Mouse (Mus musculus) intestine, embryonic 15.5 days (tissue): ENCODE data around the gene Dnah10. TPM values are rescaled to one million over a fixed set of nuclear protein-coding genes. Genes with fewer than 3 reads are reported as not detected.

Source experiments
- ATAC-seq: fragments of 200-750 bp; cut with Nextera tagmentation; 2 replicates; pipeline ENCODE4 v1.8.0; 2017; ENCODE audit warnings: moderate TSS enrichment, moderate library complexity
- H3K27ac ChIP-seq: fragments of 300-500 bp; sonication (generic); 2 replicates; pipeline ENCODE4 v1.5.1; 2015; ENCODE audit warnings: mild to moderate bottlenecking, inconsistent platforms
- H3K27me3 ChIP-seq: fragments of 300-500 bp; sonication (generic); replicated peaks from 2 replicates; pipeline ENCODE4 v1.6.1; 2015; ENCODE audit warnings: inconsistent platforms
- H3K36me3 ChIP-seq: fragments of 300-500 bp; sonication (generic); 2 replicates; pipeline ENCODE4 v1.6.1; 2015; ENCODE audit warnings: inconsistent platforms
- H3K4me1 ChIP-seq: fragments of 300-500 bp; sonication (generic); replicated peaks from 2 replicates; pipeline ENCODE4 v1.6.1; 2015; ENCODE audit warnings: inconsistent platforms
- H3K4me2 ChIP-seq: fragments of 300-500 bp; sonication (generic); replicated peaks from 2 replicates; pipeline ENCODE4 v1.6.1; 2015; ENCODE audit warnings: mild to moderate bottlenecking, inconsistent platforms
- H3K4me3 ChIP-seq: fragments of 300-500 bp; sonication (generic); replicated peaks from 2 replicates; pipeline ENCODE4 v1.5.1; 2015; ENCODE audit warnings: inconsistent platforms
- H3K9ac ChIP-seq: fragments of 300-500 bp; sonication (generic); 2 replicates; pipeline ENCODE4 v1.6.1; 2015; ENCODE audit warnings: inconsistent platforms
- H3K9me3 ChIP-seq: fragments of 300-500 bp; sonication (generic); 2 replicates; pipeline ENCODE4 v1.6.1; 2016; ENCODE audit warnings: inconsistent platforms
- WGBS: fragments of 180-500 bp; shearing (Covaris S2); methylation state at CpG from one replicate; pipeline ENCODE4 v1.1.7; 2015; 5-methylcytosine and 5-hydroxymethylcytosine counted together
- polyA plus RNA-seq: library from polyadenylated mRNA; unstranded; fragments of >200 nt; fragmentation: Nextera tagmentation; extraction: Ambion mirVana; gene quantifications from 2 replicates; pipeline ENCODE4 v1.2.1, GENCODE M21; 2015

Dnah10 gene
- polyA plus RNA-seq, 1 experiment from 2014 or later = 0.04 TPM

GRCm38 (mm10) chr5:124879801-124880200 lies 154.9 kb downstream of the Dnah10 start:
- Histone ChIP-seq H3K4me1 (0 out of 2 replicates have a peak, but pooled peaks cover 3% of the 10 kb centered on the region), H3K27me3 (no peaks in the 10 kb centered on the region), H3K4me2 (no peak overlapping the region), H3K36me3 (peaks cover 17% of the 10 kb centered on the region), H3K9me3 (no peaks in the 10 kb centered on the region), H3K27ac (no peak overlapping the region), H3K9ac (no peak overlapping the region), H3K4me3 (no peak overlapping the region)
- ATAC-seq = no peak
- 86% methylated on average over 6 of the region's 6 CpGs for WGBS

DNA sequence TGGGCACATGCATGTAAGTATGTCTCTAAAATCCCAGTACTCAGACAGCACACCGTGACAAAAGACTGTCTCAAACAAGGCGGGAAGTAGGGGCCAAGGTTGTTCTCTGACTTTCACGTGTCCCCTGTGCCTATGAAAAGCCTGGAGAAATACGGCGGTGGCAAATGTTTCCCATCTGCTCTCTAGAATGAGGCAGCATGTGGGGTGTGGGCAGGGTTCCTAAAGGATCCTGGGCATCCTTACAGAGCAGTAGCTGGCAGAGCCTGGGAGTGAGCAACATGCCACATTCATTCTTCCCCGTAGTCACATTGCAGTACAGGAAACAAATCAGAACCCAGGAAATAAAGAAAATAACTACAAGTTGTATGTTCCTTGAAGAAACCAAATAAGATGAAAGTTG lies 159.0 kb downstream of the Dnah10 start:
- Histone ChIP-seq H3K9ac (no peak overlapping the region), H3K4me3 (no peak overlapping the region), H3K27ac (no peak overlapping the region), H3K36me3 (peaks cover 28% of the 10 kb centered on the region), H3K4me2 (no peak overlapping the region), H3K27me3 (no peaks in the 10 kb centered on the region), H3K9me3 (no peaks in the 10 kb centered on the region), H3K4me1 (no peaks in the 10 kb centered on the region)
- WGBS = 91% methylated on average over 6 of the region's 6 CpGs
- no peak for ATAC-seq

Other genes with a start within 250 kb of the Dnah10 start
- gene Rilpl2, start 246.7 kb upstream of the Dnah10 start, polyA plus RNA-seq = 44.0 and 46.2 TPM in 2 replicates
- 21.4 and 23.6 TPM in 2 replicates for gene Snrnp35, start 242.0 kb upstream of the Dnah10 start, polyA plus RNA-seq
- 10.3 and 11.9 TPM in 2 replicates for gene Rilpl1, start 193.7 kb upstream of the Dnah10 start, polyA plus RNA-seq
- 642 and 660 TPM in 2 replicates for gene Tmed2, start 184.4 kb upstream of the Dnah10 start, polyA plus RNA-seq
- 13.9 and 15.9 TPM in 2 replicates for gene Ddx55, start 172.2 kb upstream of the Dnah10 start, polyA plus RNA-seq
- 85.0 and 88.3 TPM in 2 replicates for gene Eif2b1, start 146.0 kb upstream of the Dnah10 start, polyA plus RNA-seq
- gene Gtf2h3, start 145.9 kb upstream of the Dnah10 start, polyA plus RNA-seq = 50.6 and 57.6 TPM in 2 replicates
- gene Atp6v0a2, start 96.5 kb upstream of the Dnah10 start, polyA plus RNA-seq = 57.8 and 59.3 TPM in 2 replicates
- gene Ccdc92, start 137.3 kb downstream of the Dnah10 start, polyA plus RNA-seq = 6.4 and 6.6 TPM in 2 replicates
- gene Zfp664, start 137.6 kb downstream of the Dnah10 start, polyA plus RNA-seq = 77.1 and 77.4 TPM in 2 replicates